Mouse (Mus musculus) midbrain, embryonic 10.5 days (tissue): ENCODE results near the gene Olfr1323. TPM values are rescaled to one million over a fixed set of nuclear protein-coding genes. Genes with fewer than 3 reads are reported as not detected.

Source experiments
- DNase-seq: peaks from one replicate; pipeline ENCODE4 v3.0.0-alpha.2; 2017; ENCODE audit warnings: low spot score
- H3K27ac ChIP-seq: fragments of 300-500 bp; sonication (generic); replicated peaks from 2 replicates; pipeline ENCODE4 v1.5.1; 2016; ENCODE audit warnings: mild to moderate bottlenecking
- H3K27me3 ChIP-seq: fragments of 300-500 bp; sonication (generic); 2 replicates; pipeline ENCODE4 v1.6.1; 2016; ENCODE audit warnings: low read depth, mild to moderate bottlenecking; ENCODE audit not compliant: poor library complexity, severe bottlenecking
- H3K36me3 ChIP-seq: fragments of 300-500 bp; sonication (generic); 2 replicates; pipeline ENCODE4 v1.6.1; 2016; ENCODE audit warnings: mild to moderate bottlenecking, moderate library complexity
- H3K4me1 ChIP-seq: fragments of 300-500 bp; sonication (generic); 2 replicates; pipeline ENCODE4 v1.6.1; 2016
- H3K4me3 ChIP-seq: fragments of 300-500 bp; sonication (generic); 2 replicates; pipeline ENCODE4 v1.5.1; 2016; ENCODE audit warnings: mild to moderate bottlenecking, moderate library complexity
- H3K9me3 ChIP-seq: fragments of 300-500 bp; sonication (generic); replicated peaks from 2 replicates; pipeline ENCODE4 v1.6.1; 2016; ENCODE audit warnings: mild to moderate bottlenecking
- WGBS: fragments of 180-500 bp; shearing (Covaris S2); methylation state at CpG from one replicate; pipeline ENCODE4 v1.1.7; 2016; 5-methylcytosine and 5-hydroxymethylcytosine counted together
- polyA plus RNA-seq: library from polyadenylated mRNA; unstranded; fragments of >200 nt; fragmentation: Nextera tagmentation; extraction: Ambion mirVana; gene quantifications from 2 replicates; pipeline ENCODE4 v1.2.1, GENCODE M21; 2016

Gene Olfr1323
- polyA plus RNA-seq: not detected in 2 replicates

DNA sequence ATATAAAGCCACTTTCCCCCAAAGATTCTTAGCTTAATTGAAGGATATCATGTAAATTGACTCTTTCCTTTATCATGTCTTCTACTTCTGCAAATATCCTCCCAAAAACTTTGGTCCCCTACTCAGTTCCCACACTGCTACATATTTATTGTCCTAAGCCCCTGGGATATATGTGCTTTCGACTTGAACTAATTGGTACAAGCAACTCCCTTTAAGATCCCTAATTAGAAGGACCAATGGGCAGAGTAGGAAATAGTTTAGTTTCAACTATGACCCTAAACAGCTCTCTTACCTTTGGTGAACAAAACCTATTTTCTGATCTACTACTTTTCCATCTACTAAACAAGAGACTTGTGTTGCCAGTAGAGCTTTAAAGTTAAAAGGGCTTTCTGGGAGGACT lies at the start of gene Olfr1323:
Gene Olfr1323, minus strand, starts transcription at position 101 of the 400 bp plus-strand sequence.
- no peaks in the 10 kb centered on the region for H3K27me3 ChIP-seq
- H3K4me3 ChIP-seq: no peak within 1 kb of the TSS
- H3K9me3 ChIP-seq: no peaks in the 10 kb centered on the region
- no peak for DNase-seq
- no peaks in the 10 kb centered on the region for H3K36me3 ChIP-seq
- WGBS: 80% methylated on average over 1 of the region's 1 CpGs
- H3K27ac ChIP-seq: no peak within 1 kb of the TSS
- H3K4me1 ChIP-seq: no peaks in the 10 kb centered on the region

GRCm38 (mm10) chrX:50012242-50012641 lies 6.9 kb downstream of the Olfr1323 start:
- no peak overlapping the region for H3K4me3 ChIP-seq
- H3K36me3 ChIP-seq: no peaks in the 10 kb centered on the region
- H3K4me1 ChIP-seq: no peaks in the 10 kb centered on the region
- 51% methylated on average over 4 of the region's 4 CpGs for WGBS
- no peaks in the 10 kb centered on the region for H3K27me3 ChIP-seq
- no peak overlapping the region for H3K27ac ChIP-seq
- H3K9me3 ChIP-seq: no peaks in the 10 kb centered on the region
- no peak for DNase-seq

Other genes starting within 250 kb of the Olfr1323 start
- 2.7 and 2.8 TPM in 2 replicates for gene Igsf1, start 221.6 kb downstream of the Olfr1323 start, polyA plus RNA-seq
- gene Olfr1322, start 127.9 kb downstream of the Olfr1323 start, polyA plus RNA-seq: not detected in 2 replicates